Mouse (Mus musculus): Measurements from ENCODE around the gene Stat5b.
A peak's percentile ranks its signal among the peaks of the same experiment; 100 is the strongest.

Stat5b gene

DNA sequence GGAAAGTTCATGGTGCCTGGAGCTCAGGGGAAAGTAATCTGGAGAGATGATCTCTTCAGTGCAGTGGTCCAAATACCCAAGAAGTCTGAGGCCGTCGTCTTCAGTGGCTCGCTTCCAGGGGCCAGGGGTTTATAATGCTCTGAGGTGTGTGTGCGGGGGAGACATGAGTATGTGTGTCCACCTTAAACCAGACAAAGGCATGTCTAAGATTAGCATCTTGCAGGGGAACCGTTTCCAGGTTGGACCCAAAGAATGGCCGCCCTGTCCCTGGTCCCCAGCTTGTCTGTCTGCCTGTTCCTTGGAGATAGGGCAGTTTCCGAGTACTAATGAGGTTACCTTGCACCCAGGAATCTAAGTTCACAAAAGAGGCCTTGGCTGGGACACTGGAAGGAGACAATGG, 87.7 kb downstream of the Stat5b start, which contains the start of gene Hcrt:
TSS of gene Hcrt (minus strand) at position 101 of the 400 bp plus-strand sequence.
- DNase-seq (ENCODE audit: low spot score) = no peak

GRCm38 (mm10) chr11:100761547-100762045, 88.9 kb downstream of the Stat5b start:
- peak; percentile 83 for DNase-seq (ENCODE audit: low spot score)

DNA sequence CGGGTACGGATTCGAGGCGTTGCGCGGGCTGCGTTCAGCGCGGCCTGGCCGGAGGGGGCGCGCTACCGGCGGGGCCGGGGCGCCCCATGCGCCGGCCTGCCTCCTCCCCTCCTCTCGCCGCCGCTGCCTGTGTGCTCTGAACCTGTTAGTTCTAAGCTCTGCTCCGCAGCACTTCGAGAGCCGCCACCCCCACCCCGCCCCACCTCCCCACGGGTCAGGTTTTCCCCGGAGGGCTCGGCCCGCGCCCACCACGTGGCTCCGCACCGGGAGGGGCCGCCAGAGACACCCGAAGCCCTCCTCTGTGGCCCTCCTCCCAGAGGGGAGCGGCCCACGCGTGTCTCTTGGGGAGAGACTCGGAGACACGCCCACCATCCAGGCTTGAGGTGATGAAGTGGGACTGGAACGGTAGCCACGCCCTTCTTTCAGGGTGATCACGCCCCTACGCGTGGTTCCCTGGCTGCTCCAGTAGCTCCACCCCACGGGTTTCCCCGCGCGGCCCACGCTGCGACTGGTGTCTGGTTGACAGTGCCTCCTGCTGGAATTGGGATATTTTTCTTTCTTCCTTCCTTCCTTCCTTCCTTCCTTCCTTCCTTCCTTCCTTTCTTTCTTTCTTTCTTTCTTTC, 90.8 kb downstream of the Stat5b start, which contains the start of gene Kcnh4:
TSS of gene Kcnh4 (minus strand) at position 332 of the 623 bp plus-strand sequence.
- peak; percentile 93 for DNase-seq (ENCODE audit: low spot score)

GRCm38 (mm10) chr11:100758707-100759610, 91.6 kb downstream of the Stat5b start:
- no peak for DNase-seq (ENCODE audit: low spot score)

GRCm38 (mm10) chr11:100757566-100757965, 93.0 kb downstream of the Stat5b start:
- DNase-seq (ENCODE audit: low spot score) = no peak

DNA sequence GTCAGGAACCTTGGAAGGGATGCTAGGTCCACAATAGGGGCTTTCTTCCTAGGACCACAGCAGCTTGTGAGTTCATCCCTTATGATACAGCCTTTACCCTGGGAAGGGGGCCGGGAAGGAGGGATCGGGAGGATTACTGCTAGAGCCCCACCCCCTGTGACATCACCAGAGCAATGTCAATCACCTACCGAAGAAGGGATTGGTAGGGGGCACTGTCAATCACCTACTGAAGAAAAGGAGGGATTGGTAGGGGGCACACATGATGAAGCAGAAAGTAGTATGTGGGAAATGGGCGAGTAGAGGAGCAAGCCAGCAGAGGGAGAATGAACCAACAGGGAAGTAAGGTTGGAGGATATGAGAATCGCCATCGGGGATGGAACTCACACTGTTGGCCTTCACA, 94.0 kb downstream of the Stat5b start:
- DNase-seq (ENCODE audit: low spot score) = no peak

- no peak for DNase-seq (ENCODE audit: low spot score)
Measured at GRCm38 (mm10) chr11:100754693-100755057, 95.8 kb downstream of the Stat5b start.

- peak; percentile 62 for DNase-seq (ENCODE audit: low spot score)
Measured at GRCm38 (mm10) chr11:100754021-100754692, 96.4 kb downstream of the Stat5b start.

GRCm38 (mm10) chr11:100752294-100752693, 98.2 kb downstream of the Stat5b start:
- DNase-seq (ENCODE audit: low spot score) = no peak

GRCm38 (mm10) chr11:100750127-100750526, 100.4 kb downstream of the Stat5b start:
- no peak for DNase-seq (ENCODE audit: low spot score)

GRCm38 (mm10) chr11:100749469-100749868, 101.1 kb downstream of the Stat5b start:
- no peak for DNase-seq (ENCODE audit: low spot score)

GRCm38 (mm10) chr11:100748620-100749019, 101.9 kb downstream of the Stat5b start:
- no peak for DNase-seq (ENCODE audit: low spot score)

GRCm38 (mm10) chr11:100747114-100747513, 103.4 kb downstream of the Stat5b start:
- no peak for DNase-seq (ENCODE audit: low spot score)

GRCm38 (mm10) chr11:100746546-100746945, 104.0 kb downstream of the Stat5b start:
- no peak for DNase-seq (ENCODE audit: low spot score)

GRCm38 (mm10) chr11:100745085-100745484, 105.4 kb downstream of the Stat5b start:
- no peak for DNase-seq (ENCODE audit: low spot score)

- no peak for DNase-seq (ENCODE audit: low spot score)
Measured at GRCm38 (mm10) chr11:100741348-100741747, 109.2 kb downstream of the Stat5b start.

DNA sequence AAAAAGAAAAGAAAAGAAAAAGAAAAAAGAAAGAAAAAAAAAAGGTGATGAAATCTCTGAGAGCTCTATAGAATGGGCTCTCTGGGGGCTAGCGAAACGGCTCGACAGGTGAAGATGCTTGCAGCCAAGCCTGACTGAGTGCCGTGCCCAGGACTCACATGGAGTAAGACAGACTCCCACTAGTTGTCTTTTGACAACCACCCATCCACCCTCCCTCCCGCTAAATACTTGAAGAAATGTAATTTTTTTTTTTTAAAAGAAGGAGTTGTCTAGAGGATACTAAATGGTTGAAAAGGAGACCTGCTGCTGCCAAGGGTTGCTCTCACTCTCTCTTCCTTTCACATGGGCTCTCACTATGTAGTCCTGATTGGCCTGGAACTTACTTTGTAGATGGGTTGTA, 111.8 kb downstream of the Stat5b start:
- DNase-seq (ENCODE audit: low spot score) = no peak

DNA sequence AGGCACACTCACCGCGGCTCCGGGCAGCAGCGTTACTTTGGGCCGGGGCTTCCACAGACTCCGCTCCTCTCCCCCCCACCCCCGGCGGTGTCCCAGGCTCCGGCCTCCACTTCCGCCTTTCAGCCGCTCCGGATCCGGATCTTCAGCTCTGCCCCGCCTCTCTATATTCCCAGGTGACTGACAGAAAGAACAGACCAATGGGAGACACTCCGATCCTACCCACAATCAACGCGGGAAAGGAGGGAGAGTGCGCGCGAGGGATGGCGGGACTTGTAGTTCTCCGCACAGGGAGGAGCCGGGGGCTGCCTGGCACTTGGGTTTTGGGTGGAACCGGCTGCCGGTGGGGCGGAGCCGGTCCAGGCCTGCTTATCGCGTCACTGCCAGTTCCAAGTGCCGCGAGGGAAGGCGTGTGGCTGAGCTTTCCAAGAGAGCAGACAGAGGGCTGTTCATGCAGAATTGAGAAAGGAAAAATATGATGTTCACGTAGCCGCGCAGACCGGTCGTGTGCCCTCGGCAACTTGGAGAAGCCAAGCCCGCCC, 112.4 kb downstream of the Stat5b start, which contains the start of gene Rab5c:
TSS of gene Rab5c (minus strand) at position 150 of the 539 bp plus-strand sequence.
- DNase-seq (ENCODE audit: low spot score) = peak; percentile 99

DNA sequence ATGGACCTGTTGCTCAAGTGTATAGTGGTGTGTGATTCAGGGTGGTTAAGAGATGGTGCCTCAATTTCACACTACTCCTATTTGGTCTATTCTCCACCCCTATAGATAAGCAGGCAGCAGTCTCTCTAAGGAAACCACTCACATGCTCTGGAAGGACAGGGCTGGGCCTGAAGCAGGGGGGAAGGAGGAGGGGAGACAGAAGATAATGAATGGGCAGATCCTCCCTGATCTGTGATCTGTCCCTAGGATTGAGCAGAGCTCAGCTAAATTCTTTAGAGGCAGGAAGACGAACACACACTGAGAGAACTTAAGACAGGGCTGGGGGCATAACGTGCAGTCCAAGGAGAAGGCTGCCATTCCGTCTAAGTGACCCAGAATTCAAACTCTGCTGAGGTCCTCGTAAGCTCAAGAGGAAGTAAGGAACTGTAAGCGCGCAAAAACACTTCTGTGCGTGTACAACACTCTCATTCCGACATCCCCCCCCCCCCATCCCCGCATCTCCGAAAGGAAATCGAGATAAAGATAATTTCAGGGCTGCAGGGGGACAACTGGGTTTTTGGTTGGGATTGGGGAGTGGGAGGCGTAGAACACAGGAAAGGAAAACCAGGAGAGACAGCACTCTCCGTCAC, 113.3 kb downstream of the Stat5b start:
- DNase-seq (ENCODE audit: low spot score) = no peak

- no peak for DNase-seq (ENCODE audit: low spot score)
Measured at GRCm38 (mm10) chr11:100736746-100737080, 113.8 kb downstream of the Stat5b start.

DNA sequence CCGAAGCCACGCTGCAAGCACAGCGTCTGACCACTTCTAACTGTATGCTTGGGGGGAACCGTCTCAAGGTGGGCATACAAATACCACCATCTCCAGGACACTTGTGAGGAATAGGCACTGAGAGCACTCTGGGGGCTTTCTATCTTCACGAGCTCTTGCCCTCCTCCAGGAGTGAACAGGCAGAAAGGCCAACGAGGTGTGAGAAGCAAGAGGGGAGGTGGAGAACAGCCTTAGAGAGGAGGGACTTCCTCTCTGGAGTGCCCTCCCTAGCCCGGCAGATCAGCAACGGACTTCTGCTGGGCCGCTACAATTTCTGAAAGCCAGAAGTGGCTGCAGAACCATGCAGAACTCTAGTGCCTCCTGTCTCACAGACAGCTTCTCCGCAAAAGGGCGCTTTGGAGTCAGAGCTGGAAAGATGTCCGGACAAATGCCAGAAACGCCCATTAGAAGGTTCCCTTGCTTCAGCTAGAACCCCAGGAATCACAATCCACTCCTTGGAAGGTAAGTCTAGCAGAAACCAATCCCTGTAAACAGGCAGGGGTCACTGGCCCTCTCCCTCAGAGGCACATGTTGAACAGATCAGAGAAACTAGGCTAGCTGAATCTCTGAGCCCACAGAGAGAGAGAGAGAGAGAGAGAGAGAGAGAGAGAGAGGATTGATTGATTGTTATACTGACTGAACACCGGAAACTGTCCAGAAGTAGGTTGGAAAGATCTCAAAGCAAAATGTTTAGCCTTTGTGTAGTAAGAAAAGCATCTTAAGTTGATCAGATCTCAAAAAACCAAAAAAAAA, 114.4 kb downstream of the Stat5b start:
- DNase-seq (ENCODE audit: low spot score) = no peak

All from left cerebral cortex, adult 11 months (tissue).